Mouse (Mus musculus): ENCODE measurements around the gene Arhgef40.

DNA sequence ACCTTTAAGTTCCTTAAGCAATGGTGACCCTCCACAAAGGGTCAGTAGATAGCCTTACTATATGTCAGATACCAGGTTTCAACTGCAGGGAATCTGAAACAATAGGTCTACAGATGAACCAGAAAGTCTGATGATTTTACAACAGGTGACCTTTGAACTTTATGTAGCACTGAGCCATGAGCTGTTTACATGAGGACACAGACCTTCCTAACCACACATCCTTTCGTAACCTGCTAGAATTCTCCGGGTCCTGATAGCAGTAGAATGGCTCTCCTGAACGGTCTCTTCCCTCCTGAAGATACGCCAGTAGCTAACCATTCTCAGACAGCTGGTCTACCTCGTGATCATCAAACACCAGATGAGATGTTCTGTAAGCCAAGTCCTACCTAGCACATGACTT is 54.8 kb downstream of the Arhgef40 start:
- TF ChIP-seq POLR2A (IDR thresholded peaks at IDR 0.05; ENCODE audit: extremely low read depth, insufficient read depth, low read length) (no peak), CTCF (IDR thresholded peaks at IDR 0.05; ENCODE audit: extremely low read depth, insufficient read depth, low read length) (no peak)
